Mouse (Mus musculus) MEL (cell line): ENCODE measurements around the gene Grid1. TPM values are rescaled to one million over a fixed set of nuclear protein-coding genes. Genes with fewer than 3 reads are reported as not detected.

ENCODE experiments used
- DNase-seq: peaks from one replicate; pipeline ENCODE4 v3.0.0; 2011; ENCODE audit warnings: low read depth, low spot score
- H3K27ac ChIP-seq: 2 replicates; pipeline ENCODE4 v1.5.1; 2012; ENCODE audit warnings: low read depth, mild to moderate bottlenecking, control low read depth, low read length, moderate library complexity; ENCODE audit not compliant: control insufficient read depth
- H3K27me3 ChIP-seq, 2 experiments: fragments of 150-350 bp in 1 of 2; sonication (generic) in 1 of 2; 2 replicates each; pipeline ENCODE4 v1.6.1; 2012; ENCODE audit warnings: low read length in 2 of 2, mild to moderate bottlenecking in 2 of 2, improper control_type of control experiment in 1 of 2, moderate library complexity in 1 of 2; ENCODE audit not compliant: insufficient read depth in 2 of 2, control insufficient read depth in 1 of 2
- H3K36me3 ChIP-seq, 2 experiments: 2 replicates each; pipeline ENCODE4 v1.6.1; 2012 to 2014; ENCODE audit warnings: low read length in 2 of 2, improper control_type of control experiment in 1 of 2, inconsistent platforms in 1 of 2, mild to moderate bottlenecking in 1 of 2; ENCODE audit not compliant: insufficient read depth in 2 of 2, control insufficient read depth in 1 of 2
- H3K4me1 ChIP-seq, 2 experiments: fragments of 150-350 bp in 1 of 2; sonication (generic) in 1 of 2; 2 replicates each; pipeline ENCODE4 v1.6.1; 2012; ENCODE audit warnings: low read length in 2 of 2, improper control_type of control experiment in 1 of 2, mild to moderate bottlenecking in 1 of 2; ENCODE audit not compliant: insufficient read depth in 2 of 2, control insufficient read depth in 1 of 2
- H3K4me3 ChIP-seq, 2 experiments: fragments of 150-350 bp in 1 of 2; sonication (generic) in 1 of 2; 2 replicates each; pipeline ENCODE4 v1.5.1; 2012; ENCODE audit warnings: low read depth in 2 of 2, low read length in 2 of 2, mild to moderate bottlenecking in 2 of 2, moderate library complexity in 2 of 2, control low read depth in 1 of 2, improper control_type of control experiment in 1 of 2; ENCODE audit not compliant: control insufficient read depth in 1 of 2, insufficient read depth in 1 of 2
- H3K79me2 ChIP-seq: 2 replicates; pipeline ENCODE4 v1.6.1; 2012; ENCODE audit warnings: mild to moderate bottlenecking, low read length, moderate library complexity; ENCODE audit not compliant: control insufficient read depth, poor library complexity, insufficient read depth
- H3K9ac ChIP-seq: 2 replicates; pipeline ENCODE4 v1.6.1; 2012; ENCODE audit warnings: low read depth, mild to moderate bottlenecking, control low read depth, low read length, moderate library complexity; ENCODE audit not compliant: control insufficient read depth, poor library complexity, severe bottlenecking
- H3K9me3 ChIP-seq: fragments of 150-350 bp; sonication (generic); replicated peaks from 2 replicates; pipeline ENCODE4 v1.6.1; 2012; ENCODE audit warnings: mild to moderate bottlenecking, low read length, improper control_type of control experiment, moderate library complexity; ENCODE audit not compliant: insufficient read depth
- CHD1 ChIP-seq: IDR thresholded peaks from 2 replicates; pipeline ENCODE4 v1.6.1; 2012; ENCODE audit warnings: low read depth, mild to moderate bottlenecking, inconsistent platforms, low read length, improper control_type of control experiment
- CHD2 ChIP-seq: IDR thresholded peaks from 2 replicates; pipeline ENCODE4 v1.6.1; 2011; ENCODE audit warnings: low read length, improper control_type of control experiment
- EP300 ChIP-seq, 2 experiments: IDR thresholded peaks; 2 replicates each; pipeline ENCODE4 v1.6.1; 2011; ENCODE audit warnings: improper control_type of control experiment in 2 of 2, low read length in 2 of 2, low read depth in 1 of 2, mild to moderate bottlenecking in 1 of 2
- ETS1 ChIP-seq: IDR thresholded peaks from 2 replicates; pipeline ENCODE4 v1.6.1; 2012; ENCODE audit warnings: low read depth, mild to moderate bottlenecking, inconsistent platforms, low read length, improper control_type of control experiment, moderate library complexity
- GABPA ChIP-seq: IDR thresholded peaks from 2 replicates; pipeline ENCODE4 v1.6.1; 2012; ENCODE audit warnings: low read depth, mild to moderate bottlenecking, inconsistent platforms, low read length, improper control_type of control experiment, moderate library complexity
- GATA1 ChIP-seq: IDR thresholded peaks from 2 replicates; pipeline ENCODE4 v1.6.1; 2011; ENCODE audit warnings: low read depth, low read length, improper control_type of control experiment
- HCFC1 ChIP-seq: IDR thresholded peaks from 2 replicates; pipeline ENCODE4 v1.6.1; 2012; ENCODE audit warnings: low read depth, mild to moderate bottlenecking, inconsistent platforms, low read length, improper control_type of control experiment, moderate library complexity
- JUND ChIP-seq: IDR thresholded peaks from 2 replicates; pipeline ENCODE4 v1.6.1; 2011; ENCODE audit warnings: low read depth, mild to moderate bottlenecking, improper control_type of control experiment, low read length
- KAT2A ChIP-seq: conservative IDR thresholded peaks from 2 replicates; pipeline ENCODE4 v1.6.1; 2012; ENCODE audit warnings: low read depth, low read length, improper control_type of control experiment, inconsistent platforms
- MAFK ChIP-seq: IDR thresholded peaks from 2 replicates; pipeline ENCODE4 v1.6.1; 2011; ENCODE audit warnings: low read depth, mild to moderate bottlenecking, low read length, improper control_type of control experiment, borderline replicate concordance
- MAZ ChIP-seq: IDR thresholded peaks from 2 replicates; pipeline ENCODE4 v1.6.1; 2012; ENCODE audit warnings: low read depth, mild to moderate bottlenecking, inconsistent platforms, low read length, improper control_type of control experiment
- MEF2A ChIP-seq: IDR thresholded peaks from 2 replicates; pipeline ENCODE4 v1.6.1; 2014; ENCODE audit warnings: low read depth, mild to moderate bottlenecking, inconsistent platforms, low read length, improper control_type of control experiment; ENCODE audit not compliant: poor library complexity, insufficient replicate concordance, severe bottlenecking; ENCODE audit errors: extremely low read depth
- MXI1 ChIP-seq: IDR thresholded peaks from 2 replicates; pipeline ENCODE4 v1.6.1; 2011; ENCODE audit warnings: mild to moderate bottlenecking, low read depth, low read length, improper control_type of control experiment
- MYB ChIP-seq: IDR thresholded peaks from 2 replicates; pipeline ENCODE4 v1.6.1; 2011; ENCODE audit warnings: mild to moderate bottlenecking, low read depth, low read length, improper control_type of control experiment
- NELFE ChIP-seq: IDR thresholded peaks from 2 replicates; pipeline ENCODE4 v1.6.1; 2011; ENCODE audit warnings: low read depth, low read length, improper control_type of control experiment
- NRF1 ChIP-seq: IDR thresholded peaks from 2 replicates; pipeline ENCODE4 v1.6.1; 2014; ENCODE audit warnings: low read depth, mild to moderate bottlenecking, inconsistent platforms, low read length, improper control_type of control experiment, moderate library complexity; ENCODE audit not compliant: poor library complexity, insufficient read depth, severe bottlenecking
- POLR2A ChIP-seq, 2 experiments: IDR thresholded peaks; 2 replicates each; pipeline ENCODE4 v1.6.1; 2011 to 2012; ENCODE audit warnings: low read length in 2 of 2, mild to moderate bottlenecking in 2 of 2, control low read depth in 1 of 2, improper control_type of control experiment in 1 of 2, low read depth in 1 of 2, moderate library complexity in 1 of 2; ENCODE audit not compliant: control insufficient read depth in 1 of 2, insufficient read depth in 1 of 2, poor library complexity in 1 of 2
- POLR2AphosphoS2 ChIP-seq: IDR thresholded peaks from 2 replicates; pipeline ENCODE4 v1.6.1; 2011; ENCODE audit warnings: low read length, improper control_type of control experiment
- POLR2AphosphoS5 ChIP-seq: IDR thresholded peaks from 2 replicates; pipeline ENCODE4 v1.6.1; 2012; ENCODE audit warnings: low read depth, borderline replicate concordance, mild to moderate bottlenecking, inconsistent platforms, low read length, moderate library complexity, mixed read lengths
- RCOR1 ChIP-seq: IDR thresholded peaks from 2 replicates; pipeline ENCODE4 v1.6.1; 2012; ENCODE audit warnings: low read depth, mild to moderate bottlenecking, inconsistent platforms, low read length, improper control_type of control experiment
- SIN3A ChIP-seq: IDR thresholded peaks from 2 replicates; pipeline ENCODE4 v1.6.1; 2012; ENCODE audit warnings: low read length, improper control_type of control experiment, inconsistent platforms
- SMC3 ChIP-seq: IDR thresholded peaks from 2 replicates; pipeline ENCODE4 v1.6.1; 2011; ENCODE audit warnings: low read depth, low read length, improper control_type of control experiment
- TBP ChIP-seq: IDR thresholded peaks from 2 replicates; pipeline ENCODE4 v1.8.0; 2011; ENCODE audit warnings: low read depth, low read length, improper control_type of control experiment
- UBTF ChIP-seq: IDR thresholded peaks from 2 replicates; pipeline ENCODE4 v1.6.1; 2012; ENCODE audit warnings: low read depth, mild to moderate bottlenecking, inconsistent platforms, low read length, improper control_type of control experiment, moderate library complexity, borderline replicate concordance; ENCODE audit not compliant: insufficient read depth
- ZC3H11A ChIP-seq: IDR thresholded peaks from 2 replicates; pipeline ENCODE4 v1.6.1; 2012; ENCODE audit warnings: low read depth, mild to moderate bottlenecking, inconsistent platforms, low read length, improper control_type of control experiment
- ZNF384 ChIP-seq: IDR thresholded peaks from 2 replicates; pipeline ENCODE4 v1.6.1; 2012; ENCODE audit warnings: low read depth, mild to moderate bottlenecking, inconsistent platforms, low read length, improper control_type of control experiment
- polyA plus RNA-seq, 2 experiments: library from polyadenylated mRNA; stranded (reverse) in 1 of 2; unstranded in 1 of 2; fragments of >175 nt in 1 of 2; fragments of >200 nt in 1 of 2; gene quantifications; 2 replicates each; pipeline versions ENCODE4 v1.2.1 to v1.2.4; 2012; ENCODE audit warnings: low replicate concordance in 2 of 2, low read depth in 1 of 2; ENCODE audit not compliant: insufficient read length in 2 of 2, insufficient read depth in 1 of 2, missing spikeins in 1 of 2
- total RNA-seq: library from RNA; depleted of rRNA; stranded (reverse); fragments of 300-350 nt; gene quantifications from 2 replicates; pipeline ENCODE4 v1.2.3, GENCODE M21; 2012

The Grid1 gene
- total and polyA plus RNA-seq, 3 experiments = not detected

DNA sequence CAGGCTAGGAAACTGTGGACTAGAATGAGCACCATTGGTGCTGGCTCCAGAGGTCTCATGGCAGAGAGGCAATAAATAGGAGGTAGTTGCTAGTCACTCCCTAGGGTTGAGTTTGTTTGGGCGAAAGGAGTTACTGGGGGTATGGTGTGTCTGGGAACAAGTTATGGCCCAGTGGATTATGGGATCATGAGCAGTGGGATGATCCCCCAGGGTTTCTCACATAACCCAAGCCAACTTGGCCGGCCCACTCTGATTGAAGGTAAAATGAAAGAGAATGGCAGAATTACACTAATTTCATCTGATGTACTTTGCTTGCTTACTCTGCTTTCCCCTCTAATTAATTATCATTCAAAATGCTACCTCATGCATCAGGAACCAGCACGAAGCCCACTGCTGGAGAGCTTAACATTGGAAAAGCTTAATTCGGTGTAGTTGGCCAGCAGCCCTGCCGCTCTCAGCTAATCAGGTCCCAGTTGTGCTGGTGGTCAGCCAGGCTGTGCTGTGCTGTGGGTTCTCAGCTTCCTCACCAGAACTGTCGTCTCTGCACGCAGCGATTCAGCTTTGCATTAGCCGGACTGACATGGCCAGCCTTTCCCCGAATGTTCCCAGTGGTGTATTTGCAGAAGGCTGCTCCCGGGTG, 207.7 kb downstream of the Grid1 start:
- Histone ChIP-seq H3K4me3 (no peak overlapping the region), H3K27ac (no peak overlapping the region), H3K4me1 (no peaks in the 10 kb centered on the region), H3K79me2 (no peaks in the 10 kb centered on the region)
- DNase-seq = no peak
- TF ChIP-seq SMC3 (no peak), POLR2A (IDR thresholded peaks at IDR 0.05; ENCODE audit: control insufficient read depth in 1 of 2, insufficient read depth in 1 of 2, low read depth in 1 of 2, low read length in 2 of 2, poor library complexity in 1 of 2) (no peak), HCFC1 (no peak), ZC3H11A (no peak), GABPA (no peak), POLR2AphosphoS5 (no peak), JUND (no peak), MAFK (no peak), CHD2 (no peak), ETS1 (no peak), SIN3A (no peak), RCOR1 (no peak), ZNF384 (no peak), GATA1 (no peak), MXI1 (no peak), UBTF (no peak), POLR2AphosphoS2 (no peak), MEF2A (no peak), MAZ (no peak), CHD1 (no peak)
- TF ChIP-seq, all 39 proteins: peak for 0
- Histone ChIP-seq H3K9ac (no peak overlapping the region), H3K36me3 (no peaks in the 10 kb centered on the region), H3K9me3 (no peaks in the 10 kb centered on the region), H3K27me3 (no peaks in the 10 kb centered on the region)

DNA sequence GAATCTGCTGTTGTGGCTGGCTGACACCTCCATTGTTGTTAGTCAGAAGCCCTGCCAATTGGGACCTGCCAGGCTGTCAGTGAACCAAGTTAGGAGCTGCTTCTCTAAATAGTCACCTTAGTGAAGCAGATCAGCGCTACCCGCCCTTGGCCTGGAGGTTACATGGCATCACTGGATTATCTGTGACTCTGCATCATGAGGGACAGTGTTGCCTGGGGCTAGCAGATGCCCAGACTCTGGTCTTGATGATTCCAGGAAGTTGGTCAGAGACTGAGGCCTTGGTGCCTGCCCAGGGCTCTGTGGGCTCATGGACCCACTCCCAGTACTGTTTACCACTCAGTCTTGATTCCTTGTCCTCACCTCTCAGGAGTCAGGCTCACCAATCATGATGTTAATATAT, 209.7 kb downstream of the Grid1 start:
- H3K9ac ChIP-seq = no peak overlapping the region
- H3K27me3 ChIP-seq = no peaks in the 10 kb centered on the region
- H3K27ac ChIP-seq = no peak overlapping the region
- no peaks in the 10 kb centered on the region for H3K9me3 ChIP-seq
- TF ChIP-seq MYB = no peak
- no peak for TF ChIP-seq NRF1
- no peak for TF ChIP-seq NELFE
- no peak for TF ChIP-seq TBP
- TF ChIP-seq ZNF384 = no peak
- TF ChIP-seq EP300 (IDR thresholded peaks at IDR 0.05; ENCODE audit: low read depth in 1 of 2, low read length in 2 of 2) = no peak
- TF ChIP-seq HCFC1 = no peak
- TF ChIP-seq CHD1 = no peak
- no peak for TF ChIP-seq ZC3H11A
- no peak for TF ChIP-seq POLR2AphosphoS5
- no peak for TF ChIP-seq KAT2A
- DNase-seq = no peak
- H3K36me3 ChIP-seq = no peaks in the 10 kb centered on the region
- H3K4me3 ChIP-seq = no peak overlapping the region
- no peaks in the 10 kb centered on the region for H3K4me1 ChIP-seq
- no peaks in the 10 kb centered on the region for H3K79me2 ChIP-seq
